Mouse (Mus musculus): ENCODE measurements at regions not wholly inside any gene's neighbourhood (a gene's known extent, or its start where the extent isn't known, plus 50 kb on each side); places are given as distances from the start of the nearest gene placed in this dataset.
A peak's percentile ranks its signal among the peaks of the same experiment; 100 is the strongest.
"Not testable (repeated sequence)": the region's sequence is repeated elsewhere in the genome, so short reads cannot be mapped to it uniquely, and the experiment has no call there.

DNA sequence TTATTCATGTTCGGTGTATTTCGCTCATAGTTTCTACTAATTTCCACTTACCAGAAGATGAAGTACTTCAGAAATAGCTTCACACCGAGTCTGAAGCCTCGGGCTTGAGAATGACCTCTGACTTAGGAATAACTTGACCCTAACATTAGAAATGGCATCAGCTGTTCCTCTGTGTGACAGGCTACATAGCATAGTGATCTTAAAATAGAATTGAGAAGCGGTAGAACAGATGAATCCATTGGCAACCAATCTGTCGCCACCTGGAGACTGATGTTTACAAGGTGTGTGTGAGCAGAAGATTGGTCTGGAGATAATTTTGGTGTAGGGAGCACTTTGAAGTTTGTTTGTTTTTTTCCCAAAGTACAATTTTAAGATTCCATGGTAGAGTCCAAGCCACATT is 60.9 kb upstream of the Ahi1 start:
- DNase-seq: no peak

DNA sequence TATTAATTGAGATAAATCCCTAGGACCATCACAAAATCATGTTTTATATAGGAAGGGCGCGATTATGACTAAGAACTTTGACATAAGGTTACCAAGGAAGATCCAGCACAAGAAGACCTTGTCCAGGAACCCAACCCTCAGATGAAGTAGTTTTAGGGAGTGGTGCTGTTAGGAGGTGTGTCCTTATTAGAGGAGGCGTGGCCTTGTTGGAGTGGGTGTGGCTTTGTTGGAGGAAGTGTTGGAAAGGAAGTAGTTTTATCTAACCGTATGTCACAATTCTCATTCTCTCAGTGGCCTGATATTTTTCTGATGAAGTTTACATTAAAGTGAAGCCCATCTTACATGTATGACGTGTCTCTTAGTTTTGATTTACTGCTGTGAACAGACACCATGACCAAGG is 68.7 kb upstream of the Ahi1 start:
- peak; percentile 45 to 56 for DNase-seq

DNA sequence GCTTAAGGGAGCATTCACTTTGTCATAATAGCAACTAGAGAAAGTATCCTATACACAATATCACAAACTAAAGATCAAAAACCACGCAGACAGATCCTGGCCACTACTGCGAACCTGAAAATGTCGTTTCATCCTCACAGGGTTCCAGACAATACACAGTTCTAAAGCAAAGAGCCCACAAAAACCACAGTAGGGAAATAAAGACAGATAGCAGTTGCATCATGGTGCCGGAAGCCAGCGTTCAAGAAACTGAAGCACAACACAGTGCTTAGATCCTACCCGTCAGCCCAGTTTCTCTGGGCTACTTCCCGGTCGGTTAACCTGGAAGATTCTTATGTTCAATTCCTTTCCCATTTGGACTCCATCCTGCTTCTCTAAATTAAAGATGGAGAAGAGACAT is 69.7 kb upstream of the Ahi1 start:
- peak; percentile 22 to 29 for DNase-seq

DNA sequence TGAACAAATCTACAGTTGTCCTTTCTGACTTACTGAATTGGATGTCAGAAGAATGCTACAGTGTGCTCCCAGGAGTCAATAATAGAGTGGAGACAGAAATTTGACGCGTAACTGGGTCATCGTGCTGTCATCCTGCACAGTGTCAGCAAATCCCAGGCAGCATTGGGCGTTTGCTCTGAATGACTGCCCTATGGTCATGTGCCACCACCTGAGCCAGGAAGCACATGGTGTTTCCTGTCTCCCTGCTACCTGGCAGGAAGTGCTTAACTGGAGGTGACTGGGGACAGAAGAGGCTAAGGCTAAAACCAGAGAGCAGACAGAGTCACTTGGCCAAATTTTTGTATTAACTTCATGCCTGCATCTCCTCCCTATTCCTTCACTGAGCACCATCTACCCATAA is 72.1 kb upstream of the Ahi1 start:
- DNase-seq: no peak

DNA sequence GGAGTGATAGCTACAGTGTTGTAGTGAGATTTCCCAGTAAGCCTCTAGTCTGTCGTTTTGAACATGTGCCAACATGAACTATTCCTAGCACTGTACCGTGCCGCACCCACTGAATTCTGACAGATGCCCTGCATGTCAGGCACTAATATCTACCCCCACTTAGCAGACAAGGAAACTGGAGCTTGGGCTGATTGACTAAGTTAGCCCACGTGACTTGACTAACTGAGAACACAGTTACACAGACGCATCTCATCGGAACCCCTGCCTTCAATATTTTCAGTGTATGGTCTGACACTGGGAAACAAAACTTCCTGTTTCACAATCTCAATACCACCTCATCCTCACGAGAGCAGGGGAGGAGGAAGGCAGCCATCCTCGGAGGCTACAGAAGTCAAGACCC is 72.9 kb upstream of the Ahi1 start:
- no peak for DNase-seq

DNA sequence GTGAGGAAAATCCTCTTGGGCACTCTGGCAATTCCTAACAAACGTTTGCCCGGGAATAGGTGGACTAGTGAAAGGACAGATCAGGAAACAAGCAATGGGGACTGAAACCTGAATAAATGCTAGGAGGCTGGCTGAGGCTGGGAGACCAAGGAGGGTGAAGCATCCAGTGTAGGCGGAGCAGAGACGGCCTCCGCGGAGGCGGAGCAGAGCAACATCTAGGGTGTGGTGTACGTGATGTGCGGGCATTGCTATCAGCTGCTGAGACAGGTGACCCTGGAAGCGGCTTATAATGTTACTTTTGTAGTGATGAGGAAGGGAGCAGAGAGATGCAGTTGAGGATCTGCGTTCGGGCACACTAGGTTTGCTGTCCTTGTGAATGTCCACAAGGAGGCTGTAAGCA is 85.3 kb upstream of the Ahi1 start:
- no peak for DNase-seq

DNA sequence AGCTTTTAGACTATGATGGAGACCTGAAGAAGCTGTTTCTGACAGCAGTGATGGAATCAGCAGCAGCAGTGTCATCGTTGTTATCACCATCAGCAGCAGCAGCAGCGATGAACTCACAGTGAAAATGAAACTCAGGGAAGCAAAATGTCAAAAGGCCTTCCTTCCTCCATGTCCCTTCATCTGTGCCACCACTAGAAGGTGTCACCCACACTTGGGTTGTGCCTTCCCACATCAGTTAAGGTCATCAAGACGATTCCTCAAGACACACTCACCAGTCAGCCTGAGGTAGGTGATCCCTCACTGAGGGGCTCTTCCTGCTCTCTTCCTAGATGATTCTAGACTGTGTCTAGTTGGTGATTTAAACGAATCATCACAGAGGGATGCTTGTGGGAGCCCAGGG is 87.3 kb upstream of the Ahi1 start:
- DNase-seq: no peak

DNA sequence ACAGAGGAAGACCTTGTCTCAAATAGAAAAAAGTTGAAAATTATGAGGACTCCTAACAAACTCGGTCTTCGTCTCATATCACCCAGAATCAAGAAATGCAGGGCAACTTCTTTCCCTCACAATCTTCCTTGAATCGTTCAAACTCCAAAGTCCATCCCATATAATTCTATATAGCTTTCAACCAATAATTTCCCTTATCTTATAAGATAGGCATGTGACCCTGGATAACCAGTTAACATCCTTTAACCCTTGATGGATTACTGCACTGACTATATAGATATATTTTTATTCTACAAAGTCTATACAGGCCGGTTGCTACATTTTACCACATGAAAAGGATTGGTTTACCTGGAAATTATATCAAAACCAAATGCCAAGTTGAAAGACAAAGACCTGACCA is 94.9 kb upstream of the Ahi1 start:
- no peak for DNase-seq

DNA sequence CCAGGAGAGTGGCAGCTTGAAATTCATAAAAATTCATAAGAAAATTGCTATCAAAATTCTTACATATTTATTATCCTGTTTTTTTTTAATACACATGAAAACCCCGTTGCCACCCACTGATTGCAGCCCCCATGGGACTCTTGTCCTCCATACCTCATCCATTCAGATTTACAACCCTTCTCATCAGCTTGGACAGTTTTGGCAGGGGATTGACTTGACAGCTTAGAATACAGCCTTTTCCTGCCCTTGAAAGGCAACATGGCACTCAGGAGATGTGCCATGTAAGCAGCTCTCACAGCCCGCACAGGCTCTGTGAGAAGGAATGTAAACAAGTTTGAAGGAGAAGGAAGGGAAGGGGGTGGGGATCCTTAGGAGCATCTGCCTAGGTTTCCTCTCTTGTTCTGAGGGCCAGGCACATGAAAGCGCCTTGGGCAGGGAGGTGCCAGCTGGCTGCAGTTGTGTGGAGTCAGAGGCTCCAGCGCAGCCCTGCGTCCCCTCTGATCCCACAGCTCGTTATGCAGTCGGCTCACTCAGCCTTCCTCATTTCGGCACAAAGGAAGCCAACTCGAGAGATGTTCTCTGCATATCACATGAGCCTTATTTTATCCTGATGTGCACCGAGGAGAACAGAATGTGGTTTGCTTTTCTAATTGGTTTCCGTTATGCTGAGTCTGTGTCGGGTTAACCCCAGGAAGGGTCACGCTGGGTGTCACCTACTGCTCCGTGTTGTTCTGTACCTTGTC is 97.6 kb upstream of the Ahi1 start:
- DNase-seq: peak; percentile 24 to 28

DNA sequence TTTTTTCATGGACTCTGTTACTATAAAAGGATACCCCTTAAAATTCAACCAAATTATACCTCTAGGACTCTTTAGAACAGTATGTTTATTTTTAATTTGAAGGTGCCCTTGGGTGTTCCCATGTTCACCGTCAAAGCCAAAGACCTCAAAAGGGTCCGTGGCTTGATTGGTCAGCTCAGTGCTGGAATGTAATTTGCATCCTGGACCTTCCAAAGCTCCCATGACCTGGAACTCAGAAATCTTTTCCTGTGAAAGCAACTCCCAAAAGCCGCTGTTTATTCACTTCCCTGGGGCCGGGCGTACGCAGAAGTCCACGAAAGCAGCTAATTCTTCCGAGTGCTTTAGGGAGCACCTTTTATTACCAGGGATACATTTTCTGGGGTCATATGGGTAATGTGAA is 105.1 kb upstream of the Ahi1 start:
- DNase-seq: no peak

DNA sequence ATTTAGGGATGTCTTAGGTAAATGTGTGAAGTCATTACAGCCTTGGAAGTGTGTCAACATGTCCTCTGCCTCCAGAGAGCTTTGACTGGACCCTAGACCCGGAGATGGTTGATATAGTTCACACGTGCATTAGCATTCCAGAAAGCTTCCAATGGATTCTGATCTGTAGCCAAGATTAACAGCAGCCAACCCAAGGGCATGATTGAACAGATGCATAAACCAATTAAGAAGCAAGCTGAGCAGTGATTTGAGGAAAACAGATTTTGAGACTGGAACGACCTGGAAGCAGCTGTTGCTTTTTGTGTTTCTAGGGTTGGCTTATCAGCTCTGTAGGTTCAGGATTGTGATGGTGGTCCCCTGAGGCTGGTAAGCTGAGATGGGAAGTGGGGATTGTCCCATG is 109.1 kb upstream of the Ahi1 start:
- no peak for DNase-seq

DNA sequence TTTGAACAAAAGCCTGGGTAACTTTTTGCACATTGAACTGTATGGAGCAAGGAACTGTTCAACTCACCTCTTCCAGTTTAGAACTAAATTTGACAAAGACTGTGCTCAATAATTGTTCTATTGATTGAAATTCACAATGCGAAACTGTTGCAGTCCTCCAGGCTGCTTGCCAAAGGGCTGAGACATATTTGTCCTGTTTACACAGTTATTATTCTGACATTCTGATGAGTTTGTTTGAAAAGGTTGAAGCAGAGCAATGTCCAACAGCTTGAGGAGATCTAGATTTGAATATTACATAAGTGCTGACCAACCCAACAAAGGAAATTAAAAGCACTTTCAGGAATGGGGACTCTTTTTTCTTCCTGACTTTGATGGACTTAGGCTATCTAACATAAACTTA is 110.2 kb upstream of the Ahi1 start:
- DNase-seq: no peak

DNA sequence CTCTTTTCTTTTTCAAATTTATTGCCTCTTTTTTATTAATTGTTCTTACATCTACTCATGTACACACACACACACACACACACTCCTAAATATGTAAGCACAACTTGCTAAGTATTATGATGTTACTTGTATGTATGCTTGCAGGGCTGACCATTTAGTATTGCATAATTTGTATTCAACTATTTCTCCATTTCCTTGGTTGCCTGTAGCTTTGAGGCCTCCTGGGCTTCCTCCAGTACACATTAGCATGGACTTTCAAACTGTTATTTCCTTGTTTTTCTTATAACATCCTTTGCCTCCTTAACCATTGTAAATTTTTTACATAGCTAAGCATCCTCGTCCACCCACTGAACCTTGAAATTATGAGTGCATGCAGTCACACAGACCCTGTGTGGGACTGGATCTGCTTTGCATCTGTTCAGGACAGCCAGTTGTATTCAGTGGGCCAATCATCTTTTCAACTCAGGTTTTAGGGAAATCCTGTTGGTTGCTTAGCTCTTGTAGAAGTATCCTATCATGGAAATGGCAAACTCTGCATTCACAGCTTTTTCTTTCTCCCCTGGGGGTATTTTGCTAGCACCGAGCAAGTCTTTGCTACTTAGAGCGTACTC is 110.8 kb upstream of the Ahi1 start:
- DNase-seq: no peak

DNA sequence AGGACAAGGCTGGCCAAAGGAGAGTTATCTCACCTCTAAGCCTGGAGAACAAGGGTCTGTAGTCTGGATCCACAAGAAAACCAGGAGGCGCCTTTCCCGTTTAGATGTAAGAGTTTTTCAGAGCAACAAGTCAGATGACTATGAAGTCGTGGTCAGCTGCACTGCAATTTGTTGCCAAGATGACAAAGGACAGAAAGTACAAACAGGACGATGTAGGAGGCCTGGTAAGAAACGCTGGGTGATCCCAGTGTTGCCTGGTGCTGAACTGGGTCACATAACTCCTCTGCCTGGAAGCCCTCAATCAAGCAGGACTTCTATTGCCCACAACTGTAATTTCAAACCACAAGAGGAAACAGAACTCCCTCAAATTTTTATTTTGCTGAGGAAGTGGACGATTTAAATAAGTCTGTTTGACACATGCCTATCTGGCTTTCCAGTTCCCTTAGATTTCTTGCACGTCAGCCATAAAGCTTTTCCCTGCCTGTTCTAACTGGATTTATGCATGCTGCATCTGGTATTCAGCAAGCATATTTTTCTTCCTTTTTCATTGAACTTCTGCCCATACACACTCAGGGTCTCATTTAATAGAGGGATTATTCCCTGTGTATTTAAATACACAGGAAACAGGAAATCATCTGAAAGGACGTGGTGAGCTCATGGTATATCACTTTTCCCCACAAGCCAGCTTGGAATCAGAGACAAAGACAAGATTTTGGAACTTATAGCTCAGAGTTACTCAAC is 113.5 kb upstream of the Ahi1 start:
- no peak for DNase-seq

DNA sequence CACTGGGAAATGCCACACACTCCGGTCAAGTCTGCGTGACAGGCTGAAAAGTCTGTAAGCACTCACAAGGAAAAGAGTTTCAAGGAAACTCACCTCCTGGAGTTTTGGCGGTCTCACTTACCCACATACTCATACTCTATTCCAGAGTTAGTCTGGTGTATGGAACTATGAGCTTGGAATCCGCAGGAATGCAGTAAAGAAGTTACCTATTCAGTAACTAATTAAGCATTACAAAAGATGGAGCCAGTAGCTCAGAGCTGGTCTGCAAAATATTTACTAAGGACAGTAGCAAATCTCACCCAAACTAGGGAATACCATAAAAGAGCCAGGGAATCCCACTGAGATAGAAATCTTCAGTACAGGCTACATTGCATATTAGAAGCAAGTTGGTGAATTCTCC is 111.9 kb upstream of the Pde7b start:
- not testable (repeated sequence) for DNase-seq

DNA sequence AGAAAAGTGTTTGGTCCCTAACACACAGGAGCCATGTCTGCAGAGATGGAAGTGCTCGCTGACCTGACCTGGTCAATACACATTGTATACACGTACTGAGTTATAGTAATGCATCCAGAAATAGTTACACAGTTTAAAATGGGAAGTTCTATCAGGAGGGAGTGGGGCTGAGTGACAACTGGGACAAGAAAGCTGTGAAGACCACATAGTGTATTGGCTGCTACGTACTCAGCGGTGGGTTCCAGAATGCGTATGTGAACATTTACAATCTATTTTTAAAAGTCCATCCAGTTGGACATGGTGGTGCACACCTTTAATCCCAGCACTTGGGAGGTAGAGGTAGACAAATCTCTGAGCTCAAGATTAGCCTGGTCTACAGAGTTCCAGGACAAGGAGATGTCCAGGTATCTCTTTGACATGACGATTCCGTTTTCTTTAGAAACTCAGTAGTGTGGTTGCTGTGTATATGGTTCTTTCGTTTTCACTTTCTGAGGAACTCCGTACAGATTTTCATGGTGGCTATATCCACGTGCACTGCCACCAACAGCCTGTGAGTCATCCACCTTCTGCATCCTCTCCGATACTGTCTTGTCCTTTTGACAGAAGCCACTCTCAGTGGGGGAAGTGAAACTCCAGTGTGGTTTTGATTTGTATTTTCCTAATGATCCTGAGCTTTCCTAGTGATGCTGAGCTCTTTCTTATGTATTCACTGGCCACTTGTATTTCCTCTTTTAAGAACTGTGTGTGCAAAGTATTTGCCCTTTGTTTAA is 110.1 kb upstream of the Pde7b start:
- DNase-seq: peak; percentile 75 to 81

DNA sequence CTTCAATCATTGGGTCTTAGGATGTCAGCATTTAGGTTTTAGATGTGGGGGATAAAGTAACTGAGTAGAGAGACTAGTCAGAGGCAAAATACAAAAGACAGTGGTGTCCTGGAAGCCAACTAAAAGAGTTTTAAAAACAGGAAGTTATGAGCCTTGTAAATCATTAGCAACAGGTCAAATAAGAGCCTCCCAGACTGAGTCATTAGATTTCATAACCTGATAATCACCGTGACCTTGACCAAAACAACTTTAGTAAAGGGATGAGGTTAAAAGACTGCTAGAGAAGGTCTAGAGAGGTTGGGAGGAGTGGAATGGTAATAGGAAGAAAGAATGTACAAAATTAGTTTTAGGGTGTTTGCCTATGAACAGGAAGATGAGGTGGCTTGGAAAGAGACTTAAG is 103.4 kb upstream of the Pde7b start:
- no peak for DNase-seq

DNA sequence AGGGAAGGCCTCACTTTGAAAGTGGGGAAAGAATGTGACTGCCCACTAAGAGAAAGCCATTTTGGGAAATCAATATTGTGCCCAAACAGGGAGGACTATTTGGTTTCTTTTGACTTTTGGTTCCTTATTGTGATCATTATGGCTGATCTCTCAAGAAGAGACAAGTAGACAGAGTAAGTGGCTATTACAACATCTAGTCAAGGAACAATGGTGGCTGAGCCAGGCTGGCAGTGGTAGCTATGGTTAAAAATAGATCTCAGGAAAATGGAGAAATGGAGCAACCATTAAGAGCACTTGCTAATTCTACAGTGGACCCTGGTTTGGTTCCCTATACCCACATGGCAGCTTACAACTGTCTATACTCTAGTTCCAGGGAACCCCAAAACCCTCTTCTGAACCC is 102.6 kb upstream of the Pde7b start:
- DNase-seq: no peak

DNA sequence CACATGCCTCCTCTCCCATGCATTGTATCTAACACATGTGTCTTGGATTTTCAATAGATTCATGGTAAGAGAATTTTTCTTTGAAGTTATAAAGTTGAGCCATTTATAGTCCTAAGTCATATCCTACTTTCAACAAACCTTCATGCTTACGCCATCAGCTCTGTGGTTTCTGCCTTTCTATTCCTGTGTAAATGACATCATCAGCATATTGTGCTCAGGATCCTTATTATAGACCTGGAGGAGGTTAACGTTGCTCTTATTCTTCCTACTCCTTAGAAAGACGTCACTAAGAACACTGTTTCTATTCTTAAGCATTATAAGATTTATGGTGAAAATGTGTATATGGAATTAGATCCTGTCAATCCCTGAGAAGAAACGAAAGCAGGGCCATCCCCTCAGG is 93.7 kb upstream of the Pde7b start:
- no peak for DNase-seq

DNA sequence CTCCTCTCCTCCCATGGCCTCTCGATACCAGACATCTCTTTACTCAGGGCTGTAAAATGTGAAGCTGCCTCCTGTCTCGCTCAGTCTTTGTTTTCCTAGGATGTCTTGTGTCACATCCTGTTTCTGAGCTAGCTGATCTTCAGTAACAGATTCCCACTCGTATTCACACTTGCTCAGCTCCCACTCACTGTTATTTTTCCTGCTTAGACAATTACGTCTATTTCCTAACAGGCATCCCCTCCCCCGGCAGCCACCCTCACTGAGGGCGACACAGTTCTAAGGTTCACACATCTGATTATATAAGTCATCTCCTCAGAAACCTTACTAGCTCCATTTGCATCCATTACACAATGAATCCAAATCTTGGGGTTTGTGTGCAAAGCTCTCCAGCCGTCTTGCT is 74.9 kb upstream of the Pde7b start:
- no peak for DNase-seq

DNA sequence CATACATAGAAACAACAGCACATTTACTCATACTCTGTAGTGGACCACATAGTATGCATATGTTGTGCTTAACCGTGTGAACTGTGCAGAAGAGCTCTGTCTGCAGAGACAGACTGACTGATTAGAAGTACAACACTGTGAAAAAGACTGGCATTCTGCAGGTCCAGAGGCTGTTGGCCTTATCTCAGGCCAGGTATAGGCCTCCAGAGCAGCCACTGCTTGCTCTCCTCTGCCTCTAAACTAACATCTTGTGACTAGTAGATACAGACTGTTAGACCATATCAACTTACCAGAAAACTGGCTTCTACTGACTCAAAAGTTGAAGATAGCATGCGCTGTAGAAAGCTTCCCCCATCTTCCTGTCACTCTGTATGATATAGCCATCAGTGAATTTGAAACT is 73.5 kb upstream of the Pde7b start:
- no peak for DNase-seq

DNA sequence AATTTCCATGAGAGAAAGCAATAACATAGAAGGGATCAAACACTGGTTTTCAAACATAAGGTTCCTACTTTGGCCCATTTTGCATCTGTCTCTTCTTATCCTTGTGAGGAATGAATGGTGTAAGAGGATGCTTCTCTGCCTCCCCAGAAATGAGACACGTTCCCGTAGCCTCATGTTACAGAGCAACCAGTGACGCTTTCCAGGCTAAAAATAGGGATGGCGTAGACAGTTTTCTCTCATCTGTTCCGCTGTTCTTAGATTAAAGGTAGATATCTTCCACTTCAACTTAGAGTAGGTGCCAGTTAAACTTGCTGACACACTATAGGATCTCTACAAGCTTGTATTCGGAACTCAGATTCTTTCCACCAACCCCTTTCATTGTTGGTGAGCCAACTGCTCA is 69.1 kb upstream of the Pde7b start:
- no peak for DNase-seq

DNA sequence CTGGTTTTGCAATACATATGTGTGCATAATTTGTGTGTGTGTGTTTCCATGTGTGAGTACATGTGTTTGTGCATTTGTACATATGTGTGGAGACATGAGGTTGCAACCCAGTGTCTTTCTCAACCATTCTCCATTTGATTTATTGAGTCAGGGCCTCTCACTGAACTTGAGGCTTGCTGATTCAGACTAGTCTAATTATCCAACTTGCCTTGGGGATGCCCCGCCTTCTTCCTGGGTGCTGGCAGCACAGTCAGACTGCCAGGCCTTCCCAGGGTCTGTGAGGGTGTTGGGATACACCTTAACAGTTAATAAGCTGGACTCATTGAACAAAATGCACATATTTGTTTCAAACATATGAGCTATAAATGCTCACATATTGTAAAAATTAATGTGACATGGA is 56.1 kb upstream of the Pde7b start:
- DNase-seq: no peak

Data from B cell, adult 2 months (primary cell).